Mouse (Mus musculus): ENCODE data around the gene Uchl3.

The Uchl3 gene

GRCm38 (mm10) chr14:101653581-101654525 is at the start of gene Uchl3:
TSS of gene Uchl3 (plus strand) at chr14:101653967.
- DNase-seq (ENCODE audit: low read depth) = peak; percentile 91

GRCm38 (mm10) chr14:101605843-101606242 is 47.9 kb upstream of the Uchl3 start:
- peak; percentile 75 for DNase-seq (ENCODE audit: low read depth)

GRCm38 (mm10) chr14:101607631-101608518 is 45.9 kb upstream of the Uchl3 start:
- peak; percentile 44 for DNase-seq (ENCODE audit: low read depth)

- peak; percentile 95 for DNase-seq (ENCODE audit: low read depth)
These were observed 45.0 kb upstream of the Uchl3 start, which contains the start of gene Tbc1d4 for GRCm38 (mm10) chr14:101608519-101609368. TSS of gene Tbc1d4 (minus strand) at chr14:101609191.

GRCm38 (mm10) chr14:101610701-101611100 is 43.1 kb upstream of the Uchl3 start:
- DNase-seq (ENCODE audit: low read depth) = no peak

- DNase-seq (ENCODE audit: low read depth) = no peak
These were observed 40.6 kb upstream of the Uchl3 start for GRCm38 (mm10) chr14:101613206-101613605.

GRCm38 (mm10) chr14:101616178-101616577 is 37.6 kb upstream of the Uchl3 start:
- DNase-seq (ENCODE audit: low read depth) = no peak

- DNase-seq (ENCODE audit: low read depth) = peak; percentile 34
These were observed 36.1 kb upstream of the Uchl3 start for GRCm38 (mm10) chr14:101617680-101618079.

- DNase-seq (ENCODE audit: low read depth) = no peak
These were observed 23.2 kb upstream of the Uchl3 start for GRCm38 (mm10) chr14:101630548-101630947.

- peak; percentile 36 for DNase-seq (ENCODE audit: low read depth)
These were observed 18.0 kb upstream of the Uchl3 start for GRCm38 (mm10) chr14:101635765-101636164.

GRCm38 (mm10) chr14:101637381-101637780 is 16.4 kb upstream of the Uchl3 start:
- DNase-seq (ENCODE audit: low read depth) = no peak

GRCm38 (mm10) chr14:101640153-101640843 is 13.5 kb upstream of the Uchl3 start, which contains the start of gene Commd6:
TSS of gene Commd6 (minus strand) at chr14:101640686.
- peak; percentile 97 for DNase-seq (ENCODE audit: low read depth)

- no peak for DNase-seq (ENCODE audit: low read depth)
These were observed 8.8 kb upstream of the Uchl3 start for GRCm38 (mm10) chr14:101644948-101645347.

- no peak for DNase-seq (ENCODE audit: low read depth)
These were observed 3.2 kb upstream of the Uchl3 start for GRCm38 (mm10) chr14:101650551-101650950.

- no peak for DNase-seq (ENCODE audit: low read depth)
These were observed 1.2 kb upstream of the Uchl3 start for GRCm38 (mm10) chr14:101652571-101652970.

- peak; percentile 28 for DNase-seq (ENCODE audit: low read depth)
These were observed 751 bp downstream of the Uchl3 start for GRCm38 (mm10) chr14:101654526-101654909.

- no peak for DNase-seq (ENCODE audit: low read depth)
These were observed 2.5 kb downstream of the Uchl3 start for GRCm38 (mm10) chr14:101656307-101656706.

- DNase-seq (ENCODE audit: low read depth) = no peak
These were observed 8.1 kb downstream of the Uchl3 start for GRCm38 (mm10) chr14:101661654-101662412.

GRCm38 (mm10) chr14:101664274-101664673 is 10.5 kb downstream of the Uchl3 start:
- no peak for DNase-seq (ENCODE audit: low read depth)

GRCm38 (mm10) chr14:101666056-101666455 is 12.3 kb downstream of the Uchl3 start:
- DNase-seq (ENCODE audit: low read depth) = no peak

Measured in 416B (cell line).